Mouse (Mus musculus) testis, postnatal 10 days (tissue): ENCODE data around the gene Ccn6.
"Not testable (repeated sequence)": the region's sequence is repeated elsewhere in the genome, so short reads cannot be mapped to it uniquely, and the experiment has no call there.

Source experiments
- DNase-seq: peaks from one replicate; pipeline ENCODE4 v3.0.0; 2021; ENCODE audit warnings: low spot score

The Ccn6 gene

GRCm38 (mm10) chr10:39163694-39164093 lies at the start of gene Ccn6:
Gene Ccn6 (minus strand): TSS chr10:39163794.
- DNase-seq, result no peak

GRCm38 (mm10) chr10:39210031-39210430 lies 46.4 kb upstream of the Ccn6 start:
- DNase-seq, result no peak

- DNase-seq, result no peak
Measured at GRCm38 (mm10) chr10:39209161-39210025, 45.8 kb upstream of the Ccn6 start.

GRCm38 (mm10) chr10:39208712-39209111 lies 45.1 kb upstream of the Ccn6 start:
- DNase-seq, result no peak

GRCm38 (mm10) chr10:39207310-39207855 lies 43.8 kb upstream of the Ccn6 start:
- DNase-seq, result no peak

- no peak for DNase-seq
Measured at GRCm38 (mm10) chr10:39202490-39202889, 38.9 kb upstream of the Ccn6 start.

- not testable (repeated sequence) for DNase-seq
Measured at GRCm38 (mm10) chr10:39198216-39198615, 34.6 kb upstream of the Ccn6 start.

- DNase-seq, result no peak
Measured at GRCm38 (mm10) chr10:39192673-39193072, 29.1 kb upstream of the Ccn6 start.

GRCm38 (mm10) chr10:39185545-39185906 lies 21.9 kb upstream of the Ccn6 start:
- DNase-seq, result no peak

GRCm38 (mm10) chr10:39184864-39185544 lies 21.4 kb upstream of the Ccn6 start:
- DNase-seq, result no peak

- DNase-seq, result no peak
Measured at GRCm38 (mm10) chr10:39176981-39177380, 13.4 kb upstream of the Ccn6 start.

GRCm38 (mm10) chr10:39173077-39173476 lies 9.5 kb upstream of the Ccn6 start:
- DNase-seq, result no peak

GRCm38 (mm10) chr10:39172540-39172931 lies 8.9 kb upstream of the Ccn6 start:
- no peak for DNase-seq

GRCm38 (mm10) chr10:39171603-39172539 lies 8.3 kb upstream of the Ccn6 start:
- peak; percentile 86 for DNase-seq

- DNase-seq, result peak; percentile 94
Measured at GRCm38 (mm10) chr10:39171134-39171533, 7.5 kb upstream of the Ccn6 start.

GRCm38 (mm10) chr10:39170706-39171105 lies 7.1 kb upstream of the Ccn6 start:
- DNase-seq, result no peak

GRCm38 (mm10) chr10:39170181-39170580 lies 6.6 kb upstream of the Ccn6 start:
- DNase-seq, result peak; percentile 89

- no peak for DNase-seq
Measured at GRCm38 (mm10) chr10:39169642-39170041, 6.0 kb upstream of the Ccn6 start.

GRCm38 (mm10) chr10:39167611-39168010 lies 4.0 kb upstream of the Ccn6 start:
- DNase-seq, result no peak

- DNase-seq, result no peak
Measured at GRCm38 (mm10) chr10:39165632-39166115, 2.1 kb upstream of the Ccn6 start.

GRCm38 (mm10) chr10:39162666-39163484 lies 719 bp downstream of the Ccn6 start:
- DNase-seq, result peak; percentile 58
